Mouse (Mus musculus) urinary bladder, postnatal 0 days (tissue): ENCODE results near the gene Il18r1. TPM values are rescaled to one million over a fixed set of nuclear protein-coding genes. Genes with fewer than 3 reads are reported as not detected.

ENCODE experiments used
- polyA plus RNA-seq: library from polyadenylated mRNA; unstranded; fragments of >200 nt; fragmentation: Nextera tagmentation; extraction: Ambion mirVana; gene quantifications from 2 replicates; pipeline ENCODE4 v1.2.1, GENCODE M21; 2015

Gene Il18r1
- 5.5 and 5.8 TPM in 2 replicates for polyA plus RNA-seq

DNA sequence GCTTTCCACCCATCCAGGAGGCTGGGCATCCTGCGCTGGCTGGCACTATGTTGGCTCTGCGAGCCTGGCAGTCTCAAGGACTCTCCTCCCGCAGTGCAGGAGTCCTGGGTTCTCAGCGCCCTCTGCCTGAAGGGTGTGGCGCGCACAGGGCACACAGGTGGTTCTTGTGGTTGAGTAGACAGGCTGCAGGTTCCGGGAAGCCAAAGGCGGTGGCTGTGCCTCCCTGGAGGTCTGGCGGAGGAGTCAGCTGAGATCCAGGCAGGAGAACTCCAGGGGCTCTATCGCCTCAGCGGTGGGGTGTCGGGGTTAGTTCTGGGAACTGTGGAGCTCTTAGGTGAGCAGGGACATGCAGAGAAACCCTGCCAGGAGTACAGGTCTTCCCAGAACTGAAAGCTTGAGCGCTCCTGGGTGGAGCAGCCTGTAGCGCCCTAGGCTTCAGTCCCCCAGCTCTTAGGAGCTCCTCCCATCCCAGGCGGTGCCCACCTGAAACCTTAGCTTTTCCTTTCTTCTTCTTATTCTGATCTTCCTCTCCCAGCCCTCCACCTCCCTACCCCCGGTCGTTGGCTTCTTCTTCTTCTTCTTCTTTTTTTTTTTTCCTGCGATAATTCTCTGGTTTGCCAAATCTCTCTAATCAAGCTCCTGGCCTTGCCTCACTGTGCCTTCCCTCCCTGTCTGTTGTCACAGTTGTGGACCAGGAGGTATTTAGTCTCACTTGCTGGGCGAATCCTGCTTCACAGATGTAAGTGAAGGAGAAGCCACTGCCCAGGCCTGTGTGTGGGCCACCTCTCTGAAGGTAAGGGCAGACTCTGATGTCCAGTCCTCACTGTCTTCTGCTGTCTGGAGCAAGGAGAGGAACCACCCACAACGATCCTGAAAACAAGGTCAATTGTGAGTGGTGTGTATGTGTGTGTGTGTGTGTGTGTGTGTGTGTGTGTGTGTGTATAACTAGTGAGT lies at the start of gene Il18r1:
Gene Il18r1 (plus strand): TSS at position 76 of the 954 bp plus-strand sequence.

DNA sequence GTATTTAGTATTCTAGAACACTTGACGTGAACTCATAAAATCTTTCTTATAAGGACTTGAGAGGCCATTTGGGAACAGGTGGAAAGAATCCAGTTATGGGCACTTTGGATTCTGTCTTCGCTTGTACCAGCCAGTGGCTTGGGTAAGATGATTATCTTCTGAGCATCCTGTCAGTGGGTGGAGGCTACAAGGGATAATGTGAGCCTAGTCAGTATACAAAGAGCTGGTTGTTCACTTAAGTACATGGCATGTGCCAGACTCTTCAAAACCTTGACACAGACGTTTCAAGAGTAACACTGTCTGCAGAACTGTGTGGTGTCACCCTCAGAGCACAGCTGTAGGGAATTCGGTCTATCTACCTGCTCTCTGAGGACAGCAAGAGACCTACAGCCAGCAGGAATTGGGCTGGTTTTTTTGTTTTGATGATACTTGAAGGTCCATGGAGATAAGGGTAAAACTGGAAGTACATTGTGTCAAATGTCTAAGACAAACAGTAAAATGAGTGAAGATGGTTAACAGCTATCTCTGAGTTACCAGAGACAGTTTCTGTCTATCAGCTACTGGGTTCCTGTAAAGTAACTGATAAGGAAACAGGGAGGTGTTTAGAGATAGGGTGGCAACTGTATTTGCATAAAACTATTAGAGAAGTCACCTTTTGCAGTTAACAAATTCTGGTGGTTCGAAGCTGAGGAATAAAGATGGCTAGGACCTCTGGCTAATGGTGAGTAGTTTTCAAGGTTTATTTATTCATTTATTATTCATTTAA lies 36.3 kb upstream of the Il18r1 start, which contains the start of gene Il1rl1:
Gene Il1rl1 (plus strand): TSS at position 661 of the 766 bp plus-strand sequence.

GRCm38 (mm10) chr1:40514851-40515585 lies 49.7 kb downstream of the Il18r1 start, which contains the start of gene Il18rap:
Gene Il18rap (plus strand): TSS chr1:40515362.

Other genes starting within 250 kb of the Il18r1 start
- gene Il1r1, start 240.5 kb upstream of the Il18r1 start, polyA plus RNA-seq, result 10.0 and 13.0 TPM in 2 replicates
- gene Il1rl2, start 140.9 kb upstream of the Il18r1 start, polyA plus RNA-seq, result 4.2 and 6.1 TPM in 2 replicates
- gene Il1rl1, start 36.0 kb upstream of the Il18r1 start, polyA plus RNA-seq, result 0.99 and 3.1 TPM in 2 replicates
- 0.33 and 0.44 TPM in 2 replicates for gene Il18rap, start 49.8 kb downstream of the Il18r1 start, polyA plus RNA-seq
- 2.2 and 2.4 TPM in 2 replicates for gene Slc9a4, start 114.5 kb downstream of the Il18r1 start, polyA plus RNA-seq
- gene Slc9a2, start 215.0 kb downstream of the Il18r1 start, polyA plus RNA-seq, result 2.4 and 2.9 TPM in 2 replicates